ENCODE assay signal across 30 mouse cellular contexts in the genomic region with DNA sequence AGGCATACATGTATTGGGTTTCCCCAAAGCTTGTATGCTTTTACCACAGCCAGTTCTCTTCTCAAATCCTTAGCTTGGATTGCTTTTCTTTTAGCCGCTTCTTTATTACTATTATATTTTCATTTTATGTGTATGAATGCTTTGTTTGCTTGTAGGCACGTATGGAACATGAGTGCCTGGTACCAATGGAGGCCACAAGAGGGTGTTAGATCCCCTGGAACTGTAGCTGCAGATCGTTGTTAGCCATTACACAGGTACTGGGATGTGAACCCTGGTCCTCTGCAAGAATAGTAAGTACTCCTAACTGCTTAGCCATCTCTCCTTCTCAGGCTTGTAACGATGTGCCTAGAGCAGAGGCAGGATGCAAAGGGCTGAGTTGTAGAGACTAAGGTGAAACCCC.
DNase-seq lines count a peak whose midpoint lies in the region; ATAC-seq and TF ChIP-seq lines count a peak whose summit lies in the region.
"Had no signal": no experiment of that assay in that cellular context is flagged by ENCODE, and none has a peak within 500 bp of the region (broad histone marks: within the 10 kb centered on the region; RNA-seq: fewer than 3 reads in every experiment).

No protein-coding gene starts in this region.

- intact Hi-C loops in heart, adult 2 months (cut with DNase I), result no loop called here
- intact Hi-C loops in left cerebral cortex, adult 2 months (cut with DNase I), result no loop called here

- H3K79me2 ChIP-seq in heart, adult 2 months (replicated peaks; ENCODE audit: control insufficient read depth, insufficient read depth, low read length), result no peaks in the 10 kb centered on the region

- no peak for DNase-seq in heart, adult 2 months
- DNase-seq in left cerebral cortex, adult 2 months (ENCODE audit: extremely low spot score in 1 of 2, low spot score in 2 of 2), result no peak
- no peak for DNase-seq in left cerebral cortex, adult 9 months (ENCODE audit: low spot score in 2 of 2)
- DNase-seq in 416B (ENCODE audit: low read depth) (peak; percentile 19), ES-CJ7 (ENCODE audit: low read depth, low spot score) (peak; percentile 11)
- DNase-seq: adrenal gland, adult 2 months; adrenal gland, postnatal 36 days; cerebellum, adult 18-20 months; cerebellum, postnatal 10 days; forebrain, postnatal 0 days; gastrocnemius, postnatal 10 days; kidney, adult 11 months; kidney, postnatal 36 days; layer of hippocampus, postnatal 36 days; liver; lung, postnatal 10 days; thymus, postnatal 14 days had no signal

- no peaks in the 10 kb centered on the region for H3K27me3 ChIP-seq in heart, adult 2 months (ENCODE audit: control insufficient read depth, insufficient read depth, low read length)
- no peaks in the 10 kb centered on the region for H3K27me3 ChIP-seq in heart, embryonic 12.5 days (replicated peaks)
- H3K27me3 ChIP-seq in forebrain, embryonic 15.5 days, result no peaks in the 10 kb centered on the region
- H3K27me3 ChIP-seq: embryonic facial prominence, embryonic 13.5 days; heart, embryonic 15.5 days; hindbrain, embryonic 12.5 days; liver, embryonic 15.5 days; neural tube, embryonic 13.5 days; stomach, embryonic 15.5 days had no signal

- H3K9ac ChIP-seq in heart, adult 2 months (ENCODE audit: low read depth, low read length), result no peak overlapping the region
- no peak overlapping the region for H3K9ac ChIP-seq in heart, embryonic 12.5 days
- no peak overlapping the region for H3K9ac ChIP-seq in forebrain, embryonic 15.5 days (replicated peaks)
- H3K9ac ChIP-seq: embryonic facial prominence, embryonic 13.5 days; forebrain, postnatal 0 days; heart, embryonic 15.5 days; hindbrain, embryonic 12.5 days; liver, embryonic 15.5 days; neural tube, embryonic 13.5 days; stomach, embryonic 15.5 days had no signal

- no peak overlapping the region for H3K4me2 ChIP-seq in heart, embryonic 12.5 days
- H3K4me2 ChIP-seq in forebrain, embryonic 15.5 days (replicated peaks), result no peak overlapping the region
- H3K4me2 ChIP-seq: embryonic facial prominence, embryonic 13.5 days; heart, embryonic 15.5 days; hindbrain, embryonic 12.5 days; liver, embryonic 15.5 days; neural tube, embryonic 13.5 days; stomach, embryonic 15.5 days had no signal

- no peak for TF ChIP-seq POLR2A in heart, adult 2 months (IDR thresholded peaks at IDR 0.05; ENCODE audit: insufficient read depth, low read depth, low read length)

- WGBS in heart, adult 2 months, result 90% methylated on average over 4 of the region's 4 CpGs
- WGBS in heart, embryonic 12.5 days, result 83% methylated on average over 4 of the region's 4 CpGs
- WGBS in forebrain, embryonic 15.5 days, result 88% methylated on average over 4 of the region's 4 CpGs

- no peaks in the 10 kb centered on the region for H3K9me3 ChIP-seq in heart, embryonic 12.5 days (replicated peaks)
- no peaks in the 10 kb centered on the region for H3K9me3 ChIP-seq in forebrain, embryonic 15.5 days
- H3K9me3 ChIP-seq: embryonic facial prominence, embryonic 13.5 days; forebrain, embryonic 10.5 days; heart, embryonic 15.5 days; hindbrain, embryonic 12.5 days; liver, embryonic 15.5 days; midbrain, embryonic 10.5 days; neural tube, embryonic 13.5 days; stomach, embryonic 15.5 days had no signal

- no peak overlapping the region for H3K27ac ChIP-seq in heart, adult 2 months
- no peak overlapping the region for H3K27ac ChIP-seq in heart, embryonic 12.5 days (ENCODE audit: poor library complexity, severe bottlenecking)
- no peak overlapping the region for H3K27ac ChIP-seq in left cerebral cortex, adult 2 months
- H3K27ac ChIP-seq in forebrain, embryonic 15.5 days (replicated peaks), result no peak overlapping the region
- H3K27ac ChIP-seq: embryonic facial prominence, embryonic 13.5 days; forebrain, embryonic 10.5 days; heart, embryonic 15.5 days; hindbrain, embryonic 12.5 days; liver, embryonic 15.5 days; midbrain, embryonic 10.5 days; neural tube, embryonic 13.5 days; stomach, embryonic 15.5 days had no signal

- no peak overlapping the region for H3K4me3 ChIP-seq in heart, adult 2 months
- H3K4me3 ChIP-seq in heart, embryonic 12.5 days, result no peak overlapping the region
- no peak overlapping the region for H3K4me3 ChIP-seq in left cerebral cortex, adult 2 months
- no peak overlapping the region for H3K4me3 ChIP-seq in forebrain, embryonic 15.5 days
- H3K4me3 ChIP-seq: embryonic facial prominence, embryonic 13.5 days; forebrain, embryonic 10.5 days; heart, embryonic 15.5 days; hindbrain, embryonic 12.5 days; liver, embryonic 15.5 days; midbrain, embryonic 10.5 days; neural tube, embryonic 13.5 days; stomach, embryonic 15.5 days had no signal

- no peak for ATAC-seq in heart, embryonic 12.5 days (ENCODE audit: insufficient number of reproducible peaks, low FRiP score)
- ATAC-seq in forebrain, embryonic 15.5 days (replicated peaks), result no peak
- no peak for ATAC-seq in monocyte, adult 5-6 weeks (replicated peaks; ENCODE audit: insufficient number of reproducible peaks, low FRiP score, low TSS enrichment, poor library complexity, severe bottlenecking)
- ATAC-seq: activated CD4-positive, CD25-positive, alpha-beta regulatory T cell, adult 4 months; forebrain, postnatal 0 days; midbrain, embryonic 16.5 days had no signal

- no peaks in the 10 kb centered on the region for H3K4me1 ChIP-seq in heart, adult 2 months (ENCODE audit: control insufficient read depth, insufficient read depth, low read length)
- H3K4me1 ChIP-seq in heart, embryonic 12.5 days (replicated peaks), result no peaks in the 10 kb centered on the region
- peaks cover 13% of the 10 kb centered on the region for H3K4me1 ChIP-seq in forebrain, embryonic 15.5 days
- H3K4me1 ChIP-seq: embryonic facial prominence, embryonic 13.5 days; heart, embryonic 15.5 days; liver, embryonic 15.5 days; stomach, embryonic 15.5 days had no signal

- no peak for TF ChIP-seq EP300 in heart, adult 2 months (IDR thresholded peaks at IDR 0.05; ENCODE audit: insufficient read depth, low read depth, low read length)

- H3K36me3 ChIP-seq in heart, adult 2 months (ENCODE audit: control insufficient read depth, insufficient read depth, low read length), result no peaks in the 10 kb centered on the region
- H3K36me3 ChIP-seq in heart, embryonic 12.5 days, result no peaks in the 10 kb centered on the region
- no peaks in the 10 kb centered on the region for H3K36me3 ChIP-seq in forebrain, embryonic 15.5 days
- H3K36me3 ChIP-seq: embryonic facial prominence, embryonic 13.5 days; forebrain, embryonic 10.5 days; heart, embryonic 15.5 days; hindbrain, embryonic 12.5 days; liver, embryonic 15.5 days; midbrain, embryonic 10.5 days; neural tube, embryonic 13.5 days; stomach, embryonic 15.5 days had no signal

- 0 out of 2 replicates have a peak, but pooled peaks have one; percentile 19 for TF ChIP-seq CTCF in heart, adult 2 months (IDR thresholded peaks at IDR 0.05)
- peak; percentile 8 for TF ChIP-seq CTCF in left cerebral cortex, adult 2 months (IDR thresholded peaks at IDR 0.05)

Comparison
In these comparisons a context has a peak if more than half of its experiments do, and no peak if none do; other contexts are left out.
1. DNase-seq: peak in 416B (single experiment) and ES-CJ7 (single experiment); none in heart, adult 2 months (0 of 2), left cerebral cortex, adult 2 months (0 of 2) and left cerebral cortex, adult 9 months (0 of 2).